Mouse (Mus musculus): ENCODE measurements around the gene Zfp345.
"Not testable (repeated sequence)": the region's sequence is repeated elsewhere in the genome, so short reads cannot be mapped to it uniquely, and the experiment has no call there.

Zfp345 gene

DNA sequence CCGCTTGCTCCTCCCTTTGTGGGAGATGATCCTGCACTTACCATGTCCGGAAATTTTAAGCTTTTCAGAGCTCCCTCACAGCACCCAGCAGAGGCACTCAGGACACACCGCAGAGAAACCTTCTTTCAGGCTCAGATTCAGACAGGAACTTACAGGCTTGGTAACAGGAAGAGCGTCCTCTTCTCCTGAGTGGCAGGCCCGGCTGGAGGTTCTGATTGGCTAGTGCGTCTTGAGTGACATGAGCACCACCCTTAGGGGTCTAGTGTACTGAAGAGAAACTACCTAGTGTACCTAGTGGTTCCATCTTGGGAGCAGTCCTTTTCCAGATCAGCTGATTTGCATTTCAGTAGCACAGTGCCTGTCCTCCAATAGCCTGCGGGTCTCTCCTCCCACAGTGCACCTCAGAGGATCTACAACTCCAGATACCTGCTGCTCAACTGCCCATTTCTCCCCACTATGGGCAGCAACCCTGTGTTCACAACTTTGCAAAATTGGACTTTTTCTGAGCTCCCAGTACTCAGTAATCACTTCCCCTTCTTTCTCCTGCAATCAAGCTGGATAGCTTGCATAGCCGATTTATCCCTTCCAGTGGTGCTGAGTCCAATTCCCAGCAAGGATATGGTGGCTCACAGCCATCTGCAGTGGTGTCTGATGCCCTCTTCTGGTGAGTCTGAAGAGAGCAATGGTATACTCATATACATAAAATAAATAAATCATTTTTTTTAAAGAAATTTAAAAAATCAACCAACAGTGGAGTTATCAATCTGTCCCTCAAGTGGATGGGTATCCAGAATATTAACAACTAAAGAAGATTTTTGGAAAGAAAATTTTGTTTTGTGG is at the start of gene Zfp345:
Gene Zfp345, minus strand, starts transcription at position 153 of the 840 bp plus-strand sequence.
- TF ChIP-seq GATA4 (IDR thresholded peaks at IDR 0.05; ENCODE audit: insufficient replicate concordance, low read length) = not testable (repeated sequence)

DNA sequence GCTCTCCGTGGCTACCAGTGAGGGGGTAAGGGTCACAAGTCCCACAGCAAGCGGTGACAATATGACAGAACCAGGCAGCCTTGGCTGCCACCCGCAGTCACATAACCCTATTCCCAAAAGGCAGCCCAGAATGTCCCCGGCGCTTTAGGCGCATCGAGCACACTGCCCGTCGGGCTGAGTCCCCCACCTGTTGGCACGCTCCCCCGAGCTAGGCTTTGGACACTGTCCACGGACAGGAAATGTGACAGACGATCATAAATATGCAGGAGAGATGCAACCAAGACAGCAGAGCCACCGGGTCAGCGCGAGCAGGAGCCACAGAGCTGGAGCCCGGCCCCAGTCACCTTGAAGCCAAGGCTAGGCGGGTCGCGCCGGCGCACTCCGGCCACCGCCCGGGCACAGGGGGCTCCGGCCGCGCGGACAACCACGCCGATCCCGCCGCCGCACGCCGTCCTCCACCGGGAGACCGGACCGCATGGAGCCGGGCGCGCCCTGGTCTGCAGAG is 40.9 kb upstream of the Zfp345 start:
- TF ChIP-seq GATA4 (IDR thresholded peaks at IDR 0.05; ENCODE audit: insufficient replicate concordance, low read length) = no peak

GRCm38 (mm10) chr2:150512837-150513236 is 27.9 kb upstream of the Zfp345 start:
- TF ChIP-seq GATA4 (IDR thresholded peaks at IDR 0.05; ENCODE audit: insufficient replicate concordance, low read length) = no peak

DNA sequence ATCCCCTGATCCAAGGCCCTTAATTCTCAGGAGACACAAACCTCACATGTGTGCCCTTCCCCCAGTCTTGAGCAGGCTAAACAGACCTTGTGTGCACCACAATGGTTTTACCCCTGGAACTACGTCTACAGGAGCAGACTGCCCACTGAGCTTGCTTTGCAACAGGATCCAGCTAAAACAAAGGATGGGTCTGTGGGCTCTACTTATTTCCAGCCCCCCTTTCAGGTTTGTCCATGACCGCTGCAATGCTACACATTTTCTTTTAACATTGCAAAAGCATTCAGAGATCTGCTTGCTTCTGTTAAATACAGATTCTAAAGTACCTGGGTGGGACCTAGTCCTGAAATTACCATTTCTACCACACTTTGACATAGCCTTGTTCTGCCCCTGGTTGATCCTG is 8.1 kb upstream of the Zfp345 start:
- TF ChIP-seq GATA4 (IDR thresholded peaks at IDR 0.05; ENCODE audit: insufficient replicate concordance, low read length) = no peak

GRCm38 (mm10) chr2:150451180-150451919 is 33.5 kb downstream of the Zfp345 start, which contains the start of gene Zfp442:
TSS of gene Zfp442 (minus strand) at chr2:150451486.
- not testable (repeated sequence) for TF ChIP-seq GATA4 (IDR thresholded peaks at IDR 0.05; ENCODE audit: insufficient replicate concordance, low read length)

All from liver, adult (tissue).